Mouse (Mus musculus) embryonic fibroblast, embryonic 13.5 days (primary cell): ENCODE data around the gene Krtap5-4.

Experiments
- CTCF ChIP-seq: IDR thresholded peaks from 2 replicates; pipeline ENCODE4 v1.5.1; 2011; ENCODE audit warnings: mild to moderate bottlenecking, control low read depth, low read length, moderate library complexity, borderline replicate concordance; ENCODE audit not compliant: insufficient read depth
- POLR2A ChIP-seq: IDR thresholded peaks from 2 replicates; pipeline ENCODE4 v1.6.1; 2011; ENCODE audit warnings: low read depth, mild to moderate bottlenecking, control low read depth, low read length, moderate library complexity

- no peak for TF ChIP-seq CTCF
- no peak for TF ChIP-seq POLR2A
Measured at GRCm38 (mm10) chr7:142342247-142342640, 38.9 kb downstream of the Krtap5-4 start.
